Mouse (Mus musculus) heart, postnatal 0 days (tissue): ENCODE data around the gene Dcakd. TPM values are rescaled to one million over a fixed set of nuclear protein-coding genes. Genes with fewer than 3 reads are reported as not detected.
A peak's percentile ranks its signal among the peaks of the same experiment; 100 is the strongest.

Experiments used
- ATAC-seq: fragments of 200-750 bp; cut with Nextera tagmentation; 2 replicates; pipeline ENCODE4 v1.8.0; 2017; ENCODE audit warnings: low read depth, moderate number of reproducible peaks, moderate library complexity; ENCODE audit not compliant: insufficient read depth
- DNase-seq: peaks from one replicate; pipeline ENCODE4 v3.0.0-alpha.2; 2016; ENCODE audit warnings: low spot score
- H3K27ac ChIP-seq: fragments of 300-500 bp; sonication (generic); 2 replicates; pipeline ENCODE4 v1.5.1; 2014; ENCODE audit warnings: low read depth, mild to moderate bottlenecking
- H3K27me3 ChIP-seq: fragments of 300-500 bp; sonication (generic); 2 replicates; pipeline ENCODE4 v1.6.1; 2014; ENCODE audit warnings: low read length, mixed read lengths; ENCODE audit not compliant: control insufficient read depth, insufficient read depth
- H3K36me3 ChIP-seq: fragments of 300-500 bp; sonication (generic); replicated peaks from 2 replicates; pipeline ENCODE4 v1.6.1; 2014; ENCODE audit warnings: low read length, mixed read lengths; ENCODE audit not compliant: control insufficient read depth, insufficient read depth
- H3K4me1 ChIP-seq: fragments of 300-500 bp; sonication (generic); 2 replicates; pipeline ENCODE4 v1.6.1; 2014; ENCODE audit warnings: antibody characterized with exemption; ENCODE audit not compliant: control insufficient read depth, insufficient read depth
- H3K4me2 ChIP-seq: fragments of 300-500 bp; sonication (generic); 2 replicates; pipeline ENCODE4 v1.6.1; 2014; ENCODE audit warnings: low read depth, mild to moderate bottlenecking, low read length, moderate library complexity
- H3K4me3 ChIP-seq: fragments of 300-500 bp; sonication (generic); 2 replicates; pipeline ENCODE4 v1.5.1; 2014; ENCODE audit warnings: low read depth, low read length
- H3K9ac ChIP-seq: fragments of 300-500 bp; sonication (generic); replicated peaks from 2 replicates; pipeline ENCODE4 v1.6.1; 2014; ENCODE audit warnings: low read depth, low read length, mixed read lengths
- H3K9me3 ChIP-seq: fragments of 300-500 bp; sonication (generic); replicated peaks from 2 replicates; pipeline ENCODE4 v1.6.1; 2016; ENCODE audit warnings: low read length; ENCODE audit not compliant: control insufficient read depth
- CTCF ChIP-seq: IDR thresholded peaks from 2 replicates; pipeline ENCODE4 v1.5.1; 2016; ENCODE audit warnings: antibody characterized with exemption, control low read depth, low read depth
- EP300 ChIP-seq: IDR thresholded peaks from 2 replicates; pipeline ENCODE4 v1.6.1; 2016; ENCODE audit warnings: antibody characterized with exemption, low read depth
- WGBS: fragments of 180-500 bp; shearing (Covaris S2); extraction: QIAGEN DNeasy Blood & Tissue Kit; methylation state at CpG from one replicate; pipeline ENCODE4 v1.1.7; 2014; 5-methylcytosine and 5-hydroxymethylcytosine counted together
- polyA plus RNA-seq: library from polyadenylated mRNA; unstranded; fragments of >200 nt; fragmentation: Nextera tagmentation; extraction: Ambion mirVana; gene quantifications from 2 replicates; pipeline ENCODE4 v1.2.1, GENCODE M21; 2015
- total RNA-seq: library from RNA; depleted of rRNA; stranded (reverse); fragments of >200 nt; gene quantifications from 2 replicates; pipeline ENCODE4 v1.2.3, GENCODE M21; 2014; ENCODE audit warnings: low replicate concordance

The Dcakd gene
- total and polyA plus RNA-seq, 2 experiments from 2014 or later = 45.2 to 64.0 TPM

DNA sequence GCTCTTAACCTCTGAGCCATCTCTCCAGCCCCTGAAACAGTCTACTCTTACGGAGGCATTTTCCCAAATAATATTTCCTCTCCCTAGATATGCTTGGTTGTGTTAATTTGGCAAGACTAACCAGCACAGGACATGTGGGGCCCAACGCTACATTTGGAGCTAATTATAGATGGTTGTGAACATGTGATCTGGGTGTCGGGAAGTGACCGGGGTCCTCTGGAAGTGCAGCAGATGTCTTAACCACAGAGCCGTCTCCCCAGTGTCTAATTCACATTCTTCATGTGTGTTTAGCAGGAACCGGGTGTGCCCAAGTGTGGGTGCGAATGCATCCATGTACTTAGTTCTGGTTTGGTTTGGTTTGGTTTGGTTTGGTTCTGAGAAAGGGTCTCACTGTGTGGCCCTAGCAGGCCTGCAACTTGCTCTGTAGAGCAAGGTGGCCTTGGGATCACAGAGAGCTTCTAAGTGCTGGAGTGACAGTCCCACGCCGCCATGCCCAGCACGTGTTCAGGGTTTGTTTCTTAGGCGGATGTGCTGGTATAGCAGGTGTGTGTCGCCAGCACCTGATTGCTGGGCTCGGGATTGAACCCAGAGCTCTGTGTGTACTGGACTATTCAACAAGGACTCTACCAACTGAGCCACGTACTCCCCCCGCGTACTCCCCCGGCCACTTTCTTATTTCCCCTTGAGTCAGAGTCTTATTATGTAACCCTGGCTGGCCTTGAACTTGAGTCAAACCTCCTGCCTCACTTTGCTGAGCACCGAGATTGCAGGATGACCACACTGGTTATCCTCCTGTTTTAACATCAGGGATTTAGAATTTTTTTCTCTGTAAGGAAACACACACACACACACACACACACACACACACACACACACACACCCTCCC lies 25.3 kb upstream of the Dcakd start:
- H3K4me2 ChIP-seq = no peak overlapping the region
- H3K9ac ChIP-seq = no peak overlapping the region
- peaks cover 20% of the 10 kb centered on the region; the same call in 1 of the 2 replicates for H3K4me1 ChIP-seq
- peak; percentile 47 for DNase-seq
- H3K27me3 ChIP-seq = no peaks in the 10 kb centered on the region
- ATAC-seq = no peak
- no peak for TF ChIP-seq CTCF
- TF ChIP-seq EP300 = no peak
- peaks cover 52% of the 10 kb centered on the region for H3K36me3 ChIP-seq
- peak overlapping the region; percentile 60 for H3K27ac ChIP-seq
- H3K4me3 ChIP-seq = no peak overlapping the region
- 66% methylated on average over 18 of the region's 18 CpGs for WGBS
- H3K9me3 ChIP-seq = no peaks in the 10 kb centered on the region

DNA sequence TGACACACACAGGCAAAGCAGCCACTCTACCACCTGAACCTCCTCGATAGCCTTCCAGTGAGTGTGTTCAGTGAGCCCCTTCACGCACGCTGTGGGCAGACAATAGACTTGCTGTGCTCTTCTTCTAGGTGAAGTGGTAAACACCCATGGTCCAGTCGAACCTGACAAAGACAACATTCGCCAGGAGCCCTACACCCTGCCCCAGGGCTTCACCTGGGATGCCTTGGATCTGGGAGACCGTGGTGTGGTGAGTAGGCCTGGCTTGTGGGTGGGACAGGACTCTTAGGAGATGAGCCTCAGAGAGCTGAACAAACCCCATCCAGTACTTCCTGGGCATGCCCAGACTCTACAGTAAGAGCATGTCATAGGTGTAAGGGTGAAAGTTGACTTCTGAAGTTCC lies 23.9 kb upstream of the Dcakd start:
- WGBS = 80% methylated on average over 6 of the region's 6 CpGs
- peaks cover 47% of the 10 kb centered on the region for H3K36me3 ChIP-seq
- H3K27ac ChIP-seq = peak overlapping the region; percentile 82
- no peak overlapping the region for H3K9ac ChIP-seq
- no peak for DNase-seq
- 0 out of 2 replicates have a peak overlapping the region, but pooled peaks have one; percentile 6 for H3K4me2 ChIP-seq
- H3K4me3 ChIP-seq = no peak overlapping the region
- H3K27me3 ChIP-seq = no peaks in the 10 kb centered on the region
- ATAC-seq = no peak
- no peaks in the 10 kb centered on the region for H3K9me3 ChIP-seq
- peaks cover 15% of the 10 kb centered on the region; the same call in 1 of the 2 replicates for H3K4me1 ChIP-seq
- TF ChIP-seq CTCF (no peak), EP300 (no peak)

DNA sequence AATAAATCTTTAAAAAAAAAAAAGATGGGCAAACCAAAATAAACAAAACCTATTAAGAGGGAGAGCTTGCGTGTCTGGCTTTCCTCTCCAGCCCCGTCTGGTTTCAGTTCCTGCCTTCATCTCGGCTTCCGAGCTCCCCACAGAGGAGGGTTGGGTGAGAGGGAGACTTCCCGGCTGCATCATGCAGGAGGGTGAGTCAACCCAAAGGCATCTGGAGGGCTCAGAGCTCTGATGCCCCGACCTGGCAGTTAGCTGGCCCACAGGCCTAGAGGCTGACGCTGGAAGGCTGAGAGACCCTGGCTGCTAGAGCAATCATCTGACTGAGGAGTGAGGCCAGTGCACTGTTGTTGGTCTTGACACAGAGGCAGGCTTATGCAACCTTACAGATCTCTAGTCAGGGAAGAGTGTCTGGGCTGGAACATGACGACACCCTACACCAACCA lies 23.1 kb upstream of the Dcakd start:
- TF ChIP-seq CTCF (no peak), EP300 (0 out of 2 replicates have a peak, but pooled peaks have one; percentile 47)
- peaks cover 15% of the 10 kb centered on the region; the same call in 1 of the 2 replicates for H3K4me1 ChIP-seq
- 14% methylated on average over 8 of the region's 8 CpGs for WGBS
- H3K9ac ChIP-seq = no peak overlapping the region
- no peaks in the 10 kb centered on the region for H3K9me3 ChIP-seq
- peak; percentile 92 for ATAC-seq
- no peaks in the 10 kb centered on the region for H3K27me3 ChIP-seq
- no peak overlapping the region for H3K4me3 ChIP-seq
- peak; percentile 88 for DNase-seq
- H3K36me3 ChIP-seq = peaks cover 45% of the 10 kb centered on the region
- H3K27ac ChIP-seq = peak overlapping the region; percentile 82
- H3K4me2 ChIP-seq = 0 out of 2 replicates have a peak overlapping the region, but pooled peaks have one; percentile 6

DNA sequence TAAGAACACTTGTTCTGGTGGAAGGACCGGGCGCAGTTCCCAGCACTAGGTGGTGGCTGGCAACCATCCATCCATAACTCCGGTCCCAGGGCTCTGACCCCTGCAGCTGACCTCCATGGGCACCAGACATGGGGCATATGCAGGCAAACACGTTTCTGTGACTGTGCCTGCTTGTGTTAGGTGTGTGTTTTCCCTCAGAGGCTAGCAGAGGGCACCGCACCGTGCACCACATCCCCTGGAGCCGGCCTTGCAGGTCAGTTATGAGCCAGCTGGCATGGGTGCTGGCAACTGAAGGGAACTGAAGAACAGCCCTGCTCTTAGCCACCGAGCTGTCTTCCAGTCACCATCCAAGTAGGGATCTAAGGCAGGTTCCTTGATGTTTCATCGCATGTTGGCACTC lies 22.0 kb upstream of the Dcakd start:
- no peaks in the 10 kb centered on the region for H3K9me3 ChIP-seq
- ATAC-seq = no peak
- H3K9ac ChIP-seq = no peak overlapping the region
- H3K4me2 ChIP-seq = no peak overlapping the region
- no peak for DNase-seq
- 81% methylated on average over 9 of the region's 9 CpGs for WGBS
- peaks cover 44% of the 10 kb centered on the region for H3K36me3 ChIP-seq
- H3K4me3 ChIP-seq = no peak overlapping the region
- no peaks in the 10 kb centered on the region for H3K27me3 ChIP-seq
- H3K27ac ChIP-seq = peak overlapping the region; percentile 28
- peaks cover 15% of the 10 kb centered on the region; the same call in 1 of the 2 replicates for H3K4me1 ChIP-seq
- TF ChIP-seq CTCF (no peak), EP300 (no peak)

DNA sequence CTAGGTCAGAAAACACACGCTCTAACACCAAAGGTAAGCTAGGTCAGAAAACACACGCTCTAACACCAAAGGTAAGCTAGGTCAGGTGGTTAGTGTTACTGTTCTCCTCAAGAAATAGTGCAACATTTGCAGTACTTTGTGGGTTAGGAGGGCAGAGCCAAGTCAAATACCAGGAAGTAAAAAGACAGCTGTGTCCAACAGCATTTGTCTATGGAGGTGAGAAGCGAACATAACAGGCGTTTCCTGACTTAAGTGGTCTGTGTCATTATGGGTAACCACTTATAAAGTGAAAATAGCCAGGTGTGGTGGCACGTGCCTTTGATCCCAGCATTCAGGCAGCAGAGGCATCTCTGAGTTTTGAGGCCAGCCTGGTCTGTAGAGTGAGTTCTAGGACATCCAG lies 21.5 kb upstream of the Dcakd start:
- Histone ChIP-seq H3K9me3 (no peaks in the 10 kb centered on the region), H3K9ac (no peak overlapping the region), H3K27me3 (no peaks in the 10 kb centered on the region), H3K36me3 (peaks cover 48% of the 10 kb centered on the region), H3K4me2 (no peak overlapping the region), H3K4me3 (no peak overlapping the region), H3K4me1 (peaks cover 15% of the 10 kb centered on the region; the same call in 1 of the 2 replicates), H3K27ac (no peak overlapping the region)
- DNase-seq (no peak), ATAC-seq (no peak)
- no peak for TF ChIP-seq CTCF
- no peak for TF ChIP-seq EP300
- WGBS = 88% methylated on average over 5 of the region's 5 CpGs
